Mouse (Mus musculus) brain, embryonic 14.5 days (tissue): Measurements from ENCODE around the gene Usp40.

Source experiments
- CTCF ChIP-seq: fragments of 200-500 bp; IDR thresholded peaks from 2 replicates; pipeline ENCODE4 v1.5.1; 2012; ENCODE audit warnings: inconsistent platforms, mild to moderate bottlenecking, moderate library complexity, borderline replicate concordance; ENCODE audit not compliant: insufficient read depth, insufficient read length; ENCODE audit errors: extremely low read depth
- POLR2A ChIP-seq: fragments of 200-500 bp; IDR thresholded peaks from 2 replicates; pipeline ENCODE4 v1.6.1; 2012; ENCODE audit warnings: mild to moderate bottlenecking, inconsistent platforms, borderline replicate concordance; ENCODE audit not compliant: poor library complexity, insufficient read depth, insufficient read length, severe bottlenecking; ENCODE audit errors: extremely low read depth

DNA sequence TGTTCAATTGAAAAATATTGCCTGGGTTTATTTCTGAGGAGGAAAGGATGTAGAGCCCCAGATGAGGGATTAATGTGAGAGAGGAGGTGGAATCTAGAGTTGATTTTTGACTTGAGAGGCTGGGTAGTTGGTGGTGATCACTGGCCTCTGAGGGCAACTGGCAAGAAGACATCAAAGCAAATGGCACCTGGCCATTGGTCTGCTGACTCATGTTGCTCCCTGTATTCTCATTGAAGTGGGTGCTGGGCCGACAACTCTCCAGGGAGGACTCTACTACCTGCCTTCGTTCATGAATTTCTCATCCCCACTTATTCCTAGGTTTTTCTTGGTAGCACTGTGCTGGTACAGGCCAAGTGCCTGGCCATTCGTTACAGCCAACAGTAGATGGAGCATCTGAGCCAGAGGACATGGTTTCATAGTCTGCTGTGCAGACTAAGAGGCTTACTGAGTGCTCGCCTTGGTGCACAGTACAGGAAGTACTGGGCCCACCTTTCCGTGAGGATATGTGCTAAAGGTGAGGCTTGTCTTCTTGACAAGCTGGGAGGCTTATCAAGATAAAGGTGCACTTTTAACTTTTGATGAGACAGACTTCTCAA is 101.9 kb downstream of the Usp40 start:
- no peak for TF ChIP-seq POLR2A
- TF ChIP-seq CTCF = no peak
